In the genomic region with DNA sequence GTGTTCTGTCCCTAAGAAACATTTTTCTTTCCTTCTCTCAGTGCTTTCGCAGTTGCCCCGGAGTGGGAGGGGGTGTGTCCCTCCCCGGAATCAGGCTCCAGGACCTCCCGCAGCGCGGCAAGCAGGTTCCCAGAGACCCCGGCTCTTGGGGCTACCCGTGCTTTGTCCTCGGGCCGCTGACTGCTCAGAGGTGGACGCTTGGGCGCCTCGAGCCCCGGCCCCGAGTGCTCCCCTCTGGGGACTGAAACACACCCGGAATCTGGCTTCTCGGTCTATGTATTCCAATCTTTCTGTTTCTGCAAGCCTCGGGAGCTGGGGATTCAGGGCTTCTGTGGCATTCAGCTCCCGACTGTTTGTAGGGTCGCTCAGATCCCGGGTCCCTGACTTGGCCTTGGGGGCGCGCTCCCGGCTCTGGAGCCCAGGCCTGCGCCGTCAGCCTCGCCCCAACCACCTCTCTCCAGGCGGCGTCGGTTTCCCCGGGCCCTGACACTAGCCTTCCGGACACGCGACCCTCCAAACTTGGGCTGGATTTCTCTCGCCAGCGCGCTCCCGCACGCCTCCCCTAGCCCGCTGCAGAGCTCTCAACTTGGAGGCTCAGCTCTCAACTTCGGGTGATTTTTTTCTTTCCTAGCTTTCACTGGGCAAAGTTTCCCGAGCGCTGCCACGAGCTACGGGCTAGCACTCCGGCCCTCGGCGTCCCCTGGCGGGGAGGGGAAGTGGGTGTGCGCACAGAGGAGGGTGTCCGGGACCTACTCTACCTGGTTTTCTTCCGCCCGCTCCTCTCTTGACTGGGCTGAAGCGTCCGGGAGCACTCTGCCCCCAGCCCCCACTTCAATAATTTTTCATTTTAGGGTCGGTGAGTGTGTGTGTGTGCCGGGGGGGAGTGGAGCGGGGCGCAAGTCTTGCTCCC, we compare ENCODE assay signal across 8 mouse cellular contexts. TPM values are rescaled to one million over a fixed set of nuclear protein-coding genes. Genes with fewer than 3 reads are reported as not detected.
DNase-seq lines count a peak whose midpoint lies in the region; ATAC-seq lines count a peak whose summit lies in the region.

No protein-coding gene starts in this region.

- peak; percentile 52 for DNase-seq in right cerebral cortex, adult 18-20 months
- DNase-seq in right cerebral cortex, postnatal 14 days, result no peak
- peak; percentile 84 for DNase-seq in embryonic facial prominence, embryonic 10.5 days (ENCODE audit: low spot score)
- DNase-seq in limb, embryonic 10.5 days (ENCODE audit: low spot score), result peak; percentile 84
- peak; percentile 74 for DNase-seq in spleen, adult 18-20 months
- DNase-seq in left cerebral cortex, postnatal 14 days (ENCODE audit: low spot score in 2 of 2), result no peak

- peak overlapping the region; percentile 88 for H3K4me3 ChIP-seq in embryonic facial prominence, embryonic 10.5 days
- peak overlapping the region; percentile 83 for H3K4me3 ChIP-seq in heart, embryonic 16.5 days (ENCODE audit: low read length)
- H3K4me3 ChIP-seq in limb, embryonic 10.5 days, result peak overlapping the region; percentile 96

- ATAC-seq in heart, embryonic 16.5 days (replicated peaks; ENCODE audit: extremely low read depth, insufficient read depth, low FRiP score), result peak; percentile 58
- ATAC-seq in megakaryocyte-erythroid progenitor cell, adult 5-6 weeks (replicated peaks; ENCODE audit: low FRiP score, low TSS enrichment, poor library complexity, severe bottlenecking), result peak; percentile 28

- H3K9ac ChIP-seq in heart, embryonic 16.5 days (ENCODE audit: low read length), result peak overlapping the region; percentile 89

- H3K4me2 ChIP-seq in heart, embryonic 16.5 days (ENCODE audit: low read depth, low read length), result peak overlapping the region; percentile 92

- peaks cover 46% of the 10 kb centered on the region for H3K4me1 ChIP-seq in embryonic facial prominence, embryonic 10.5 days
- peaks cover 15% of the 10 kb centered on the region for H3K4me1 ChIP-seq in heart, embryonic 16.5 days (ENCODE audit: control insufficient read depth, insufficient read depth, low read length)
- H3K4me1 ChIP-seq in limb, embryonic 10.5 days, result peaks cover 56% of the 10 kb centered on the region

- peaks cover 31% of the 10 kb centered on the region for H3K27me3 ChIP-seq in embryonic facial prominence, embryonic 10.5 days (replicated peaks; ENCODE audit: low read depth, poor library complexity, severe bottlenecking)
- peaks cover 11% of the 10 kb centered on the region for H3K27me3 ChIP-seq in heart, embryonic 16.5 days (ENCODE audit: control insufficient read depth, insufficient read depth, low read length)
- H3K27me3 ChIP-seq in limb, embryonic 10.5 days (ENCODE audit: low read depth, poor library complexity, severe bottlenecking), result peaks cover 7% of the 10 kb centered on the region; the same call in 1 of the 2 replicates

- no peaks in the 10 kb centered on the region for H3K9me3 ChIP-seq in embryonic facial prominence, embryonic 10.5 days
- H3K9me3 ChIP-seq in heart, embryonic 16.5 days (replicated peaks; ENCODE audit: control insufficient read depth, low read length), result no peaks in the 10 kb centered on the region
- no peaks in the 10 kb centered on the region for H3K9me3 ChIP-seq in limb, embryonic 10.5 days (replicated peaks)

- under 1% methylated on average over 58 of the region's 59 CpGs for WGBS in embryonic facial prominence, embryonic 10.5 days
- WGBS in heart, embryonic 16.5 days, result under 1% methylated on average over 57 of the region's 59 CpGs
- WGBS in limb, embryonic 10.5 days, result under 1% methylated on average over 59 of the region's 59 CpGs

- intact Hi-C loops in left cerebral cortex, postnatal 14 days (cut with DNase I), result loop anchor here (5.0 to 10.0 kb wide), 2 partner anchors 1658 to 1995 kb away; no protein-coding TSS in a partner anchor

- peak overlapping the region; percentile 95 for H3K27ac ChIP-seq in embryonic facial prominence, embryonic 10.5 days (replicated peaks)
- peak overlapping the region; percentile 92 for H3K27ac ChIP-seq in heart, embryonic 16.5 days (ENCODE audit: low read length)
- H3K27ac ChIP-seq in limb, embryonic 10.5 days, result peak overlapping the region; percentile 98

- H3K36me3 ChIP-seq in embryonic facial prominence, embryonic 10.5 days (replicated peaks), result no peaks in the 10 kb centered on the region
- H3K36me3 ChIP-seq in heart, embryonic 16.5 days (ENCODE audit: control insufficient read depth, insufficient read depth), result no peaks in the 10 kb centered on the region
- H3K36me3 ChIP-seq in limb, embryonic 10.5 days, result no peaks in the 10 kb centered on the region

RNA-seq across cellular contexts. Expression of a gene that starts 0.8 kb away (rescaled TPM):
- polyA plus RNA-seq in embryonic facial prominence, embryonic 10.5 days (2016; fragmentation: Nextera tagmentation; extraction: Ambion mirVana), result 47.0 and 62.4 TPM in 2 replicates
- 15.0 TPM in 2 replicates for polyA plus RNA-seq in heart, embryonic 16.5 days (2015; fragmentation: Nextera tagmentation; extraction: Ambion mirVana)
- polyA plus RNA-seq in limb, embryonic 10.5 days (2016; fragmentation: Nextera tagmentation; extraction: Ambion mirVana), result 41.4 and 75.0 TPM in 2 replicates
- 194 and 225 TPM in 2 replicates for total RNA-seq in megakaryocyte-erythroid progenitor cell, adult 5-6 weeks (2014; fragmentation: Nextera tagmentation)
- total RNA-seq in megakaryocyte-erythroid progenitor cell, adult 5-6 weeks (2017), result 69.3 and 74.2 TPM in 2 replicates
- 100 to 1,000 TPM; 114 to 125 TPM for total RNA-seq in left cerebral cortex, postnatal 14 days (2021)

RNA-seq across cellular contexts. Expression of a gene that starts 2.2 kb away (rescaled TPM):
- not detected in 2 replicates for polyA plus RNA-seq in embryonic facial prominence, embryonic 10.5 days (2016; fragmentation: Nextera tagmentation; extraction: Ambion mirVana)
- not detected in 2 replicates for polyA plus RNA-seq in heart, embryonic 16.5 days (2015; fragmentation: Nextera tagmentation; extraction: Ambion mirVana)
- not detected in 2 replicates for polyA plus RNA-seq in limb, embryonic 10.5 days (2016; fragmentation: Nextera tagmentation; extraction: Ambion mirVana)
- total RNA-seq in megakaryocyte-erythroid progenitor cell, adult 5-6 weeks (2014; fragmentation: Nextera tagmentation), result not detected in 2 replicates
- total RNA-seq in megakaryocyte-erythroid progenitor cell, adult 5-6 weeks (2017), result not detected in 2 replicates
- total RNA-seq in left cerebral cortex, postnatal 14 days (2021), result 1 to 10 TPM in 1 of 2 experiments, under 1 TPM in 1; 0.66 to 1.1 TPM

Comparison
In these comparisons a context has a peak if more than half of its experiments do, and no peak if none do; other contexts are left out.
1. DNase-seq: peak in right cerebral cortex, adult 18-20 months (single experiment), embryonic facial prominence, embryonic 10.5 days (single experiment), limb, embryonic 10.5 days (single experiment) and spleen, adult 18-20 months (2 of 2); none in right cerebral cortex, postnatal 14 days (single experiment) and left cerebral cortex, postnatal 14 days (0 of 2).
2. Peak in every context shown above with its lines, with median percentiles within 50 percentile points of each other: H3K27ac ChIP-seq and H3K4me3 ChIP-seq.